12 mouse cellular contexts compared by ENCODE assay signal in the genomic region with DNA sequence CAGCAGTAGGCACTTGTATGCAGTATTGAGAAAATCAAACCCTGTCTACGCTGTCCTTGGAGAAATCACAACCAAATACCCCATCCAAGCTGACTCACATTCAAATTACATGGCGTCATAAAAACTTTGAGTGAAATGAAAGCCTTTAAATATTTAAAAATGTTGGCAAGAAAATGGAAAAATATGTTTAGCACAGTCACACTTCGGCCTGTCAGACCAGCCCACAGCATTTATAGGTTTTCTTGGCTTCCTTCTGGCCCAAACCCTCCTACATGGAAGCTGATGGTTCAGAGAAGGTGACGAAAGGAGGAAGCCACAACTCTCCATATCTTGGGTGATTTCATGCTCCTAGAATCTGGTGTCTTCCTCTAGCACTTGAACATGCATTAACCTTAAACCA.
"Had no signal": no experiment of that assay in that cellular context is flagged by ENCODE, and none has a peak within 500 bp of the region (broad histone marks: within the 10 kb centered on the region; RNA-seq: fewer than 3 reads in every experiment).

No protein-coding gene starts in this region.

- H3K27me3 ChIP-seq: limb, embryonic 15.5 days; liver, embryonic 12.5 days; stomach, embryonic 15.5 days had no signal

- H3K4me1 ChIP-seq: liver, embryonic 12.5 days; midbrain, embryonic 10.5 days had no signal

- H3K9me3 ChIP-seq: limb, embryonic 15.5 days; liver, embryonic 12.5 days; midbrain, embryonic 10.5 days; stomach, embryonic 15.5 days had no signal

- H3K27ac ChIP-seq: limb, embryonic 15.5 days; liver, embryonic 12.5 days; midbrain, embryonic 10.5 days; stomach, embryonic 15.5 days had no signal

- H3K4me3 ChIP-seq: limb, embryonic 15.5 days; liver, embryonic 12.5 days; midbrain, embryonic 10.5 days; stomach, embryonic 15.5 days had no signal

- H3K4me2 ChIP-seq: limb, embryonic 15.5 days; liver, embryonic 12.5 days; lung, embryonic 14.5 days; stomach, embryonic 15.5 days had no signal

- H3K36me3 ChIP-seq: limb, embryonic 15.5 days; liver, embryonic 12.5 days; midbrain, embryonic 10.5 days; stomach, embryonic 15.5 days had no signal

- DNase-seq: kidney, adult 11 months; kidney, postnatal 10 days; lung, embryonic 14.5 days; lung, postnatal 10 days; lung, postnatal 4 days; spleen, adult 18-20 months; thymus, postnatal 36 days had no signal

- ATAC-seq: liver, embryonic 12.5 days; midbrain, embryonic 16.5 days had no signal
